Mouse (Mus musculus): Measurements from ENCODE around the gene Col2a1. TPM values are rescaled to one million over a fixed set of nuclear protein-coding genes. Genes with fewer than 3 reads are reported as not detected.
A peak's percentile ranks its signal among the peaks of the same experiment; 100 is the strongest.

Gene Col2a1
- total RNA-seq, 2 experiments from 2014 or later = 0.36 TPM; not detected in 1

DNA sequence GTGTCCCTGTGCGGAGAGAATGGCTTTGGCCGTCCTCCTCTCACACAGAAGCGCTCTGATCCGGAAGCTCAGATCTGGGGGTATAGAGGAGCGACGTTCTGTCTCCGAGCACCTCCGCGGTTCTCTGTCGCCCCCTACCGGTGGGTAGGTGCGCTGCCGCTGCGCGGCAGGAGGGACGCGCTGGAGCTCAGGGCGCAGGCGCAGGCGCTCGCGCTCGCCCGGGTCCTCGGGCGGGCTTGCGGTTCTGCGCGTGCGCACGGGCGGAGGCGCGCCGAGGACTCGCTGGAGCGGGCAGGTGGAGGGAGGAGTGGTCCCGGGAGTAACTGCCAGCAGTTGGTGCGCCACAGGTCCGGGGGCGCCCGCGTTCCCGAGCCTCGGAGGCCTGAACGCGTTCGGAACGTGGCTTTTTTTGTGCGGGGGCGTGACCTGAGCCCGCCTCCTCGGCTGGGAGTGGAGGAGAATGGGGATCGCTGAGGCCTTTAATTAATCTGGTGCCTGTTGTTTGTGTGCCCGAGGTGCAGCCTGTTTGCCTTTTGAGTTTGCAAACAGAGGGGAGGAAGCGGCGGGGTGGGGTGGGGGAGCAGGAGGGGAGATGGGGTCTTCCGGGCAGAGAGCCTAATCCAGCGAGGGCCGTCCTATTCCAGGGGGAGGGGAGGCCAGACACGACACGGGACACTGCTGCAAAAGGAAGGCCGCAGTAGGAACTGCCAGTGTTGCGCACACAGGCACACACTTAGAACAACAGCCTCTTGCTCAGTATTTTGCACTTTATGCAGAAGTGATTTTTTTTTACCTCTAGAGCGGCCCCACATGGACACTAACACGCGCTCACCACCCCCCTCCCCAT lies 40.3 kb downstream of the Col2a1 start, which contains the start of gene Tmem106c:
Gene Tmem106c, plus strand, starts transcription at position 212 of the 847 bp plus-strand sequence.
- peak; percentile 92 to 94 for DNase-seq

GRCm38 (mm10) chr15:97963329-97963988 lies 41.0 kb downstream of the Col2a1 start:
- DNase-seq = no peak

DNA sequence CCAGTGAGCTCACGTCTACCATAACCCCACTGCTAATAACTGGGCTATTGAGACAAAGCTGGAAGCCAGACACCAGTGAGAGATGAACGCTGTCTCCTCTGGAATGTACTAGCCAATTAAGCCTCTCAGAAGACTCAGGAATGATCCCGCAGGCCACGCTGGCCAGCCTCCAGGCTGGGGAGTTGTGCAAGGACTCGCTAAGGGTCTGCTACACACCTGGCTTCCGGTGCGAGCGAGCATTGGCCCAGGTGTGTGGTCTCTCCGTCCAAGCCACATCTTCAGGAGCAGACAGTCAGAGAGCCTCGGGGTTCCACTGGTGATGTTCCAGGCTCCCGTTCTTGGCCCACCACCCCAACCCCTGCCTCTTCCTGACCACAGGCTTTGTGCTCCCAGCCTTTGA lies 48.1 kb downstream of the Col2a1 start:
- no peak for DNase-seq

- DNase-seq = no peak
These were observed 48.8 kb downstream of the Col2a1 start for GRCm38 (mm10) chr15:97955742-97956141.

DNA sequence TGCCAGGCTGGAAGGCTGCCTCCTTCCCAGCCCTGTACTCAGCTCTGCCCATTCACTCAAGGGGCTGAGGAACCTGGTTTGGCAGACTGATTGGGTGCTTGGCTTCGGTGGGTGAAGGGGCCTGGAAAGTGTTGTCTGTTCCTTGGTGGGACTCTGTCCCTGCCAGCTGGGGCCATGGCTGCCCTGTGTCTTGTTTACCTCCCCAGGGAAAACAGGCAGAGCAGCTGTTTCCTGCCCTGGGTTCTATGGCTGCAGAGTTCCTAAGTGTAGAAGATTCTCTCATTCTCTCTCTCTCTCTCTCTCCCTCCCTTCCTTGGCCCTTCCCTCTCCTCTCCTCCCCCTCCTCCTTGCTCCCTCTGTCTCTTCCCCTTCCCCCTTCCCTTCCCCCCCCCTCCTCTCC lies 49.2 kb downstream of the Col2a1 start:
- DNase-seq = no peak

DNA sequence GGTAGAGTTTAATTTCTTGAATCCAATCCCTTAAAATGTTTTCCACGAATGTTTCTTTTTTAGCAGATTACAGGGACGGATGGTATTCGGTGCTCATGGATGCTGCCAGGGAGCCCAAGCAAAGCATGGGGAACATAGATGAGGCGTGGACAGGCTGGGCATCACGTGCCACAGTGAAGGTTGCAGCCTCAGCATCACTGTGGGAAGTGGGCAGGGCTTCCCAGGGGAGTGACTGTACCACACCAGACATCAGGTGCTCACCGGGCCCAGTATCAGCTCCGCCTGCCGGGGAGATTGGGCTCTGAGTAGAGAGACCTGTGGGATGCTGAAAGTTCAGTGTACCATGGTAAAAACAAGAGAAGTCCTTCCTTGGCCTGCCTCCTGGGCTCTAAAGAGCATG lies 49.8 kb downstream of the Col2a1 start:
- DNase-seq = no peak

- DNase-seq = no peak
These were observed 51.7 kb downstream of the Col2a1 start for GRCm38 (mm10) chr15:97952889-97953189.

- DNase-seq = peak; percentile 27 to 78
These were observed 52.2 kb downstream of the Col2a1 start for GRCm38 (mm10) chr15:97952137-97952888.

DNA sequence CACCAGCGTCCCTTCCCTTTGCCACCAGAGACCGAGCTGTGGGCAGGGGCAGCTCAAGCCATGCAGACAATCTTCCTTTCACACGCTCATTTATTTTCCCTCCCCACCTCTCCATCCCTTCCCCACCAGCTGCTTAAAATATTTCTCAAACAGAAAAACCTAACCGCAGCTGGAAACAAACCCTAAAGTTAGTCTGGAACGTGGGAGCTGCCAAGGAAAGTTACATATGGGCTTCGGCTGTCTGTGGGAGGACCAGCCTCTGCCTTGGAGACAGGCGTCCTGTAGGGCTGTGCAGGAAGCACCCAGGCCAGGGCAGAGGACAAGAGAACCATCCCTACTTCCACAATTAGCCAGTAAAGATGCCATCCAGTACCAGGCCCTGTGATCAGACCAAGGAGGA lies 54.3 kb downstream of the Col2a1 start:
- DNase-seq = no peak

DNA sequence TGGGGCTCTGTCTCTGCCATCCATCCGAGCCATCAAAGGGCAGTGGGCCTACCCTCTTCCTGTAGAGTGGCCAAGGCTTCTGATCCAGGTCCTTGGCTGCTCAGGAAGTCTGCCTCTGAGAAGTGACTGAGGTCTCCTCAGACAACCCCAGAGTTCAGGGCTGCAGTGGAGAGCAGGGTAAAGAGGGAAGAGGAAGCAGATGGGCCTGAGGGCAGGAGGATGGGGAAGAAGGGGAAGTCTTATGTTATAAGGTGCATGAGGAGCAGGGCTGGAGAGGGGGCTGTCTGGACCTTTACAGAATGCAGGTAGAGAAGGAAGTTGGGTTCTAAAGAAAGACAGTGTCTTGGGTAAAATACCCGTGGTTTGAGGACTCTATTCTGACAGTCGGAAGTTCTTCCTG lies 54.8 kb downstream of the Col2a1 start:
- DNase-seq = no peak

DNA sequence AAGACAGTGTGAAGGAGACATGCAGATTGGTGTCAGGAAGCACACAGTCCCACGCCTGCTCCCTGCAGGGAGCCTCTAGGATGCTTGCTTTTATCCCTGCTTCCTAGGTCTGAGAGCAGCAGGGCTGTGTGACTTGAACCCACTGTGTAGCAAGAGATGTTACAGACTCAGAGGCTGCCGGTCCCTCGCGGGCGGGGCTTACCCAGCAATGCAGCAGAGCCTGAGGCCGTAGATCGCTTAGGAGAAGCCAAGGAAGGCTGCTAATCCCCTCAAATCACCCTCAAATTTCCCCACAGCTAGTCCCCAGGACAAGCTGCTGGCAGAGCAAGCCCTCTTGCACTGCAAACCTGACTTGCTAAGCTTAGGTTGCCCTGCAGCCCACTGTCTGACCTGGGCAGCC lies 55.8 kb downstream of the Col2a1 start:
- DNase-seq = no peak

- no peak for DNase-seq
These were observed 58.7 kb downstream of the Col2a1 start for GRCm38 (mm10) chr15:97945656-97946315.

GRCm38 (mm10) chr15:97944919-97945574 lies 59.4 kb downstream of the Col2a1 start:
- DNase-seq = no peak

DNA sequence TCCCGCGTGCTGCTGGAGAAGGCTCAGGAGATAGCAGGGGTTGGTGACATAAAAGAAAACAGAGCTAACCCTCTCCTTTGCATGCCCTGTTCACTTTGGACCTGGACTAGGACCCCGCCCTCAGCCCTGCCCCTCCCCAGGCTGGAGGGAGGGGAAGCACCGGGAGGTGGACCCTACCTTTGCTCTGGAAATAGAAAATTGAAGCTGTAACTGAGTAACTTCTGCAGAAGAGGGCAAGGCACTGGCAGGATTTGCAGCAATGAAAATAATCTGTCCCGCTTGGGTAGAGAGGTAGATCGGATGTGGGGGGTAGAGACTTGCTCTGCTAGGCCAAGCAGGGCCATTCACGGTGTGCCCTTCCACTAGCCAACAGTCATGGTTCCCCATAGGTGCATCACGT lies 61.1 kb downstream of the Col2a1 start:
- DNase-seq = no peak

DNA sequence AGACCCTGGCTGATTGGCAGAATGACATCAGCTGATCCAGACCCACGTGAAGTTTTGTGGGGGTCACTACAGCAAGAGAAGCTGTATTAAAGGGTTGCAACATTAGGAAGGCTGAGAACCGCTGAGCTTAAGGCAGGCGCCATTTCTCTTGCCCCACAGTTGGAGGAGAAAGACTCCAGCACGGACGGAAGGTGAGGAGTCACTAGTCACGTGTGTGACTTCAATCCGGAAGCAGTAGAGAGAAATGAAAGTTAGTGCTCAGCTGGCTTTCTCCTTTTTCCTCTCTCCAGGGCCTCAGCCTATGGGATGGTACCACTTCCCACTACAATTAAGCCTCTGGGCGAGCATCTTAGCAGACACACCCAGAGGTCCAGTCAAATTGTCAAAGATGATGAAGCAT lies 62.0 kb downstream of the Col2a1 start:
- no peak for DNase-seq

GRCm38 (mm10) chr15:97941306-97941705 lies 63.2 kb downstream of the Col2a1 start:
- DNase-seq = no peak

- no peak for DNase-seq
These were observed 64.4 kb downstream of the Col2a1 start for GRCm38 (mm10) chr15:97940088-97940487.

- peak in 1 of 2 experiments; percentile 9 for DNase-seq
These were observed 65.9 kb downstream of the Col2a1 start for GRCm38 (mm10) chr15:97938580-97938979.

DNA sequence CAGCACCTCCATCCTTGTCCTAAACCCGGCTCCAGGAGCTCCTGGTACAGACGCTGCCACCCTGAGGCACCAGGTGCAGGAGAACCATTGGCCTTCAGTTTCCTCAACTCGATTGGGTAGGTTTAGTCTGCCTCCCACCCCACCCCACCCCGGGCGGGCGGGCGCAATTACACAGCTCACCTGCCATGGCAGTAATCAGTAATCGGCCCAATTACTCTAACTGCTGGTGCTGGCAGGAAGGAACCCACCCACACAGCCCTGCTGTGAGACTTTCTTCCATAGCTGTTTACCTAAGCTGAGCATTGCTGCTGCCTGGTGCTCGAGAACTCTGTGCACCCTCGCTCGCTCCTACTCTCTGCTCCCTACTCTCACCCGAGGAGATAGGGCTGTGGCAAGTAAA lies 72.1 kb downstream of the Col2a1 start:
- no peak for DNase-seq

GRCm38 (mm10) chr15:97929259-97929824 lies 75.2 kb downstream of the Col2a1 start:
- no peak for DNase-seq

GRCm38 (mm10) chr15:97927821-97928220 lies 76.7 kb downstream of the Col2a1 start:
- no peak for DNase-seq

DNA sequence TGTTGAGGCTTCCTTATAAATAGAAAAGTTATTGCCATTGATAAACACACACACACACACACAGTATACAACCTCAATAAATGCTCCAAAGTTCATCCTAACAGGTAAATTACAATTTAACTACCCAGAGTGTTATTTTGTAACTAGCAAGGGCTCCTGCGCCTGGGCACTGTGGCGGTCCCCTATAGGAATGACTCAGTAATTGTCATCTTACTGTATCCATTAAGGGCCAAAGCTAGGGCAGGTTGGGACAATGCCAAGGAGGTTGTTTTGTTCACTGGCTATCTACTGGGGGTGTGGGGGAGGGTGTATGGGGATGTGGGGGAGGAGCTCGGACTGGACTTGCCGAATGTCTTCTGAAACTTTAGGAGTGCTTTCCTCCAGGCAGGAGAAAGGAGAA lies 77.5 kb downstream of the Col2a1 start:
- DNase-seq = no peak

All from heart, adult 18-20 months (tissue).